Mouse (Mus musculus) embryonic fibroblast, embryonic 13.5 days (primary cell): ENCODE measurements around the gene Ska3.

ENCODE experiments used
- CTCF ChIP-seq: IDR thresholded peaks from 2 replicates; pipeline ENCODE4 v1.5.1; 2011; ENCODE audit warnings: mild to moderate bottlenecking, control low read depth, low read length, moderate library complexity, borderline replicate concordance; ENCODE audit not compliant: insufficient read depth
- POLR2A ChIP-seq: IDR thresholded peaks from 2 replicates; pipeline ENCODE4 v1.6.1; 2011; ENCODE audit warnings: low read depth, mild to moderate bottlenecking, control low read depth, low read length, moderate library complexity

GRCm38 (mm10) chr14:57797991-57798931 lies 27.7 kb downstream of the Ska3 start, which contains the start of gene Sap18:
- TF ChIP-seq CTCF (no peak), POLR2A (peak; percentile 77)
